Mouse (Mus musculus): Measurements from ENCODE around the gene Pkn1.

- TF ChIP-seq POLR2A (IDR thresholded peaks at IDR 0.05; ENCODE audit: control insufficient read depth, low read depth, low read length) (no peak), CTCF (IDR thresholded peaks at IDR 0.05; ENCODE audit: control insufficient read depth, insufficient read depth, insufficient replicate concordance, low read depth, low read length) (no peak)
Measured at GRCm38 (mm10) chr8:83739711-83740468, 40.9 kb upstream of the Pkn1 start.

Measured in testis, adult 2 months (tissue).